Mouse (Mus musculus): ENCODE measurements around the gene Cd84.
"Not testable (repeated sequence)": the region's sequence is repeated elsewhere in the genome, so short reads cannot be mapped to it uniquely, and the experiment has no call there.

Cd84 gene

GRCm38 (mm10) chr1:171839488-171839887 lies at the start of gene Cd84:
Gene Cd84, plus strand, starts transcription at chr1:171839697.
- no peak for DNase-seq (ENCODE audit: low spot score in 2 of 2)

DNA sequence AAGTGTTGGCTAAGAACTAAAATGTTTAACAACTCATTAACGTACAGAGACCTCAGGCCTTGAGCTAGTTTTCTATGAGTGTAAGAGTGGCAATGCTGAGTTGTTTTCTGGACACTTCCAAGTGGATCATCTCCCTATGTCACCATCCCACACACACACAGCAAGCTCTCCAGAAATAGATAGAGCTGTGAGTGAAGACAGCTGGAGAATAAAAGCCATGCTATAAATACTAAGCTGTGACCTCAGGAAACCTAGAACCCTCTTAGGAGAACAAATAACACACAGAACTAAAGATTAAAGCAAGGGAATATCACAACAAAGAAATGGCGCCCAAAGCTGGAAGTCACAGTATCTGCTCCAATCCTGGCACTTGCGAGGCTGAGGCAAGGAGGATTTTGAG lies 48.0 kb upstream of the Cd84 start:
- peak in 1 of 2 experiments; percentile 50 for DNase-seq (ENCODE audit: low spot score in 2 of 2)

GRCm38 (mm10) chr1:171796185-171796584 lies 43.3 kb upstream of the Cd84 start:
- DNase-seq (ENCODE audit: low spot score in 2 of 2) = no peak

GRCm38 (mm10) chr1:171797840-171798239 lies 41.7 kb upstream of the Cd84 start:
- DNase-seq (ENCODE audit: low spot score in 2 of 2) = no peak

- DNase-seq (ENCODE audit: low spot score in 2 of 2) = no peak
Observed at GRCm38 (mm10) chr1:171799648-171800047, 39.8 kb upstream of the Cd84 start.

DNA sequence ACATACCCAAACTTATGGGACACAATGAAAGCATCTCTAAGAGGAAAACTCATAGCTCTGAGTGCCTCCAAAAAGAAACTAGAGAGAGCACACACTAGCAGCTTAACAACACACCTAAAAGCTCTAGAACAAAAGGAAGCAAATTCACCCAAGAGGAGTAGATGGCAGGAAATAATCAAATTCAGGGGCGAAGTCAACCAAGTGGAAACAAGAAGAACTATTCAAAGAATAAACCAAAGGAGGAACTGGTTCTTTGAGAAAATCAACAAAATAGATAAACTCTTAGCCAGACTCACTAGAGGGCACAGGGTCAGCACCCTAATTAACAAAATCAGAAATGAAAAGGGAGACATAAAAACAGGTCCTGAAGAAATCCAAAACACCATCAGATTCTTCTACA lies 28.4 kb upstream of the Cd84 start:
- DNase-seq (ENCODE audit: low spot score in 2 of 2) = not testable (repeated sequence)

DNA sequence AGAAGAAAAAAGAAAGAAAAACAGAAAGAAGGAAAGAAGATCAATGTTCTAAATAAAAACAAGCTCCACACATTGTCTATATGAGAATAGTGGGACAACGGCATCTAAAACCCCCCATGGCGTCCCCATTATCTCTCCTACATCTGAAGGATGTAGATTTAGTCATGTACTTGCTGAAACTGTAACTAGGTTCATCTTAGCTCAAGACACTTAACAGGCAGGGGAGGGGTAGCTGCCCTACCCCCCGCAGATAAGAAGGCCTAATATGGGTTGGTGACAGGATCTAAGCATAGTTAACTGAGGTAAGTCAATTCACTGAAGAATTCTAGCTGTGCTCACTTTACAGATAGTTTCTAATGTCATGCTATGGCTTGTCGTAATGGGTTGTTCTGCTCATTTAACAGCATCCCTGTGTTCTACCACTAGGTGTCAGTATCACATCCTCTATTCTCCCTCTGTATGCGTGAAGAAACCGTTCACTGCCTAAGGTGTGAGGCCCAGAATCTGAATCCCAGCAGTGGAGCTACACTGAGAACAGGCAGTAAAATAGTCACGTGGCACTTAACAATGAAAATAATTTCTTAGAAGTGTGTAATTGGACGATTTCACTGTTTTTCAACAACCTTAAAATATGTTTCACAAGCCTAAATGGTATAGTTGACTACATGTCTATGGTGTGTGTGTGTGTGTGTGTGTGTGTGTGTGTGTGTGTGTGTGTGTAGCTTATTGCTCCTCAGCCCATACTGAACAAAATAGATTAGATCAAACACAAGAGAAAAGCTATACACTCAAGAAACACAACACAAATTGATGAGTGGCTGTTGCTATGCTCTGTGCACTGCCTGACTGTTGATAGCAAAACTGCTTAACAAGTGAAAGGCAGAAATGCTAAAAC lies 23.7 kb upstream of the Cd84 start:
- DNase-seq (ENCODE audit: low spot score in 2 of 2) = peak; percentile 16 to 26

GRCm38 (mm10) chr1:171816991-171817390 lies 22.5 kb upstream of the Cd84 start:
- no peak for DNase-seq (ENCODE audit: low spot score in 2 of 2)

DNA sequence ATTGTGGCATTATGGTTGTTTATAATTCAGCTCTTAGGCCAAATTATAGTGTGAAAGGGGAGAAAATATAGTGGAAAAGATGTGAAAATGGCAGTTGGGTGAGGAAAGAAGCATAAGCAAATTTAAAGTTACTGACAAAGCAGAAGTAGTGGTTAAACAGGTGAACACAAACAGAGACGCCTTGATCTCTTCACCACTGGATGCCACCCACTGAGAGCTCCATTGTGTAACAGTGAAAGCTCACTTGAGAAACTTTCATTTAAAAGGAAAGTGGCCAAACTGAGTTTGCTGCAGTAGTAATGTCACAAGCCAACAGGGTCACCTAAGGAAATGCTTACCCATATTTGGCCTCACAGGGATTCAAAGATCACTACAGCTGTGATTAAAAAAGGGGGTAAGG lies 18.2 kb upstream of the Cd84 start:
- no peak for DNase-seq (ENCODE audit: low spot score in 2 of 2)

- no peak for DNase-seq (ENCODE audit: low spot score in 2 of 2)
Observed at GRCm38 (mm10) chr1:171825462-171825861, 14.0 kb upstream of the Cd84 start.

- no peak for DNase-seq (ENCODE audit: low spot score in 2 of 2)
Observed at GRCm38 (mm10) chr1:171826164-171826563, 13.3 kb upstream of the Cd84 start.

- DNase-seq (ENCODE audit: low spot score in 2 of 2) = no peak
Observed at GRCm38 (mm10) chr1:171827674-171828073, 11.8 kb upstream of the Cd84 start.

GRCm38 (mm10) chr1:171840450-171841023 lies 1.0 kb downstream of the Cd84 start:
- DNase-seq (ENCODE audit: low spot score in 2 of 2) = no peak

- DNase-seq (ENCODE audit: low spot score in 2 of 2) = no peak
Observed at GRCm38 (mm10) chr1:171845035-171845754, 5.7 kb downstream of the Cd84 start.

GRCm38 (mm10) chr1:171848201-171848600 lies 8.7 kb downstream of the Cd84 start:
- no peak for DNase-seq (ENCODE audit: low spot score in 2 of 2)

DNA sequence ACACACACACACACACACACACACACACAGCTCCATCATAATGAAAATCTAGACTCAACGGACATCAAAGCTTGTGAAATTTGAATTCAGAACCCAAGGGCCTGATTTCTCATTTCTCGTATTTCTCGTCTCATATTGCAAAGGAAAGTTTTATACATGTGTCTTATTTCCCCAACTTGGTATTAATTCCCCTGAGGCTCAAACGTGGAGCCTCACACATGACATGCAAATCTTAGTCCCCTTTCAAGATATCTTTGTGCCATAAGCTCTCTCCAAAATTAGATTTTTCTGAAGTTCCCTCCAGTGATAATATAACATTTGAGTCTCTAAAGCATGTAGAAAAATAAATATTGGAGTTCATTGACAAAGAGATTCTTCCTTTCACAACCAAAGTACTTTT lies 9.3 kb downstream of the Cd84 start:
- DNase-seq (ENCODE audit: low spot score in 2 of 2) = no peak

- peak in 1 of 2 experiments; percentile 34 for DNase-seq (ENCODE audit: low spot score in 2 of 2)
Observed at GRCm38 (mm10) chr1:171849454-171849853, 10.0 kb downstream of the Cd84 start.

- DNase-seq (ENCODE audit: low spot score in 2 of 2) = no peak
Observed at GRCm38 (mm10) chr1:171865467-171865866, 26.0 kb downstream of the Cd84 start.

- DNase-seq (ENCODE audit: low spot score in 2 of 2) = peak in 1 of 2 experiments; percentile 32
Observed at GRCm38 (mm10) chr1:171886989-171887388, 47.5 kb downstream of the Cd84 start.

GRCm38 (mm10) chr1:171895364-171895763 lies 55.9 kb downstream of the Cd84 start, which contains the start of gene Gm10521:
Gene Gm10521, plus strand, starts transcription at chr1:171895664.
- DNase-seq (ENCODE audit: low spot score in 2 of 2) = not testable (repeated sequence)

- no peak for DNase-seq (ENCODE audit: low spot score in 2 of 2)
Observed at GRCm38 (mm10) chr1:171904011-171904410, 64.5 kb downstream of the Cd84 start.

Measured in right cerebral cortex, postnatal 36 days (tissue).